Mouse (Mus musculus) v-Abl transformed pro-B cells (cell line): Measurements from ENCODE around the gene Lrrn4cl.

Experiments used
- in situ Hi-C, 2 experiments: fragments of 400-800 bp; cut with MboI; formaldehyde crosslinking; loops; one replicate each; pipeline ENCODE4 v1.15.1; 2025; ENCODE audit not compliant: unreplicated experiment in 2 of 2

The Lrrn4cl gene

GRCm38 (mm10) chr19:8836327-8836726, 14.2 kb upstream of the Lrrn4cl start:
- in situ Hi-C loops = loop anchor here (25.0 kb wide), 3 partner anchors 249 to 1351 kb away; partner anchors contain the start of genes Fads1 (in 1 of the 2) and Slc22a8 (in 1 of the 2)

- in situ Hi-C loops = loop anchor here (25.0 kb wide), 3 partner anchors 250 to 1350 kb away; partner anchors contain the start of genes Fads1 (in 1 of the 2) and Slc22a8 (in 1 of the 2)
These were observed 13.2 kb upstream of the Lrrn4cl start, which contains the start of gene Bscl2 for GRCm38 (mm10) chr19:8837251-8837791. Gene Bscl2, plus strand, starts transcription at chr19:8837467.

GRCm38 (mm10) chr19:8838041-8838730, 12.4 kb upstream of the Lrrn4cl start:
- in situ Hi-C loops = loop anchor here (25.0 kb wide), 3 partner anchors 251 to 1349 kb away; partner anchors contain the start of genes Fads1 (in 1 of the 2) and Slc22a8 (in 1 of the 2)

GRCm38 (mm10) chr19:8839103-8839907, 11.3 kb upstream of the Lrrn4cl start, which contains the start of gene Gng3:
Gene Gng3, minus strand, starts transcription at chr19:8839194.
- in situ Hi-C loops = loop anchor here (25.0 kb wide), 3 partner anchors 252 to 1348 kb away; partner anchors contain the start of genes Fads1 (in 1 of the 2) and Slc22a8 (in 1 of the 2)

- in situ Hi-C loops = loop anchor here (10.0 to 25.0 kb wide), 5 partner anchors 253 to 1347 kb away; partner anchors contain the start of genes Fads1 (in 1 of the 2), Scgb2a2 (in 1 of the 2) and Slc22a8 (in 1 of the 2)
These were observed 10.4 kb upstream of the Lrrn4cl start for GRCm38 (mm10) chr19:8839908-8840791.

- in situ Hi-C loops = loop anchor here (10.0 to 25.0 kb wide), 5 partner anchors 254 to 1346 kb away; partner anchors contain the start of genes Fads1 (in 1 of the 2), Scgb2a2 (in 1 of the 2) and Slc22a8 (in 1 of the 2)
These were observed 9.6 kb upstream of the Lrrn4cl start for GRCm38 (mm10) chr19:8841012-8841411.

GRCm38 (mm10) chr19:8842961-8843360, 7.6 kb upstream of the Lrrn4cl start:
- in situ Hi-C loops = loop anchor here (10.0 to 25.0 kb wide), 5 partner anchors 256 to 1344 kb away; partner anchors contain the start of genes Fads1 (in 1 of the 2), Scgb2a2 (in 1 of the 2) and Slc22a8 (in 1 of the 2)

GRCm38 (mm10) chr19:8844371-8845129, 6.0 kb upstream of the Lrrn4cl start:
- in situ Hi-C loops = loop anchor here (10.0 to 25.0 kb wide), 5 partner anchors 257 to 1343 kb away; partner anchors contain the start of genes Fads1 (in 1 of the 2), Scgb2a2 (in 1 of the 2) and Slc22a8 (in 1 of the 2)

- in situ Hi-C loops = loop anchor here (10.0 to 25.0 kb wide), 5 partner anchors 261 to 1339 kb away; partner anchors contain the start of genes Fads1 (in 1 of the 2), Scgb2a2 (in 1 of the 2) and Slc22a8 (in 1 of the 2)
These were observed 2.2 kb upstream of the Lrrn4cl start for GRCm38 (mm10) chr19:8848356-8848755.

- in situ Hi-C loops = loop anchor here (10.0 to 25.0 kb wide), 3 partner anchors 111 to 993 kb away; partner anchors contain the start of genes Eef1g (in 1 of the 2), Scgb2a2 (in 1 of the 2) and Tut1 (in 1 of the 2)
These were observed 1.1 kb downstream of the Lrrn4cl start for GRCm38 (mm10) chr19:8851639-8852038.

GRCm38 (mm10) chr19:8852236-8852928, 1.8 kb downstream of the Lrrn4cl start:
- in situ Hi-C loops = loop anchor here (10.0 to 25.0 kb wide), 3 partner anchors 110 to 992 kb away; partner anchors contain the start of genes Eef1g (in 1 of the 2), Scgb2a2 (in 1 of the 2) and Tut1 (in 1 of the 2)

- in situ Hi-C loops = loop anchor here (10.0 to 25.0 kb wide), 3 partner anchors 109 to 992 kb away; partner anchors contain the start of genes Eef1g (in 1 of the 2), Scgb2a2 (in 1 of the 2) and Tut1 (in 1 of the 2)
These were observed 2.5 kb downstream of the Lrrn4cl start for GRCm38 (mm10) chr19:8853117-8853516.

GRCm38 (mm10) chr19:8857689-8858088, 7.1 kb downstream of the Lrrn4cl start:
- in situ Hi-C loops = loop anchor here (5.0 to 25.0 kb wide), 5 partner anchors 105 to 987 kb away; partner anchors contain the start of genes Eef1g (in 1 of the 2), Scgb2a2 (in 1 of the 2) and Tut1 (in 1 of the 2)

GRCm38 (mm10) chr19:8859018-8859417, 8.4 kb downstream of the Lrrn4cl start:
- in situ Hi-C loops = loop anchor here (5.0 to 25.0 kb wide), 5 partner anchors 103 to 986 kb away; partner anchors contain the start of genes Eef1g (in 1 of the 2), Scgb2a2 (in 1 of the 2) and Tut1 (in 1 of the 2)

- in situ Hi-C loops = loop anchor here in 1 of 2 experiments (25.0 kb wide), 1 partner anchor 98 kb away; the partner anchor contains the start of genes Eef1g and Tut1
These were observed 13.7 kb downstream of the Lrrn4cl start for GRCm38 (mm10) chr19:8864265-8864664.

GRCm38 (mm10) chr19:8870381-8870780, 19.8 kb downstream of the Lrrn4cl start:
- in situ Hi-C loops = loop anchor here in 1 of 2 experiments (25.0 kb wide), 1 partner anchor 92 kb away; the partner anchor contains the start of genes Eef1g and Tut1
